Mouse (Mus musculus) forebrain, embryonic 12.5 days (tissue): Measurements from ENCODE around the gene Rbm20. TPM values are rescaled to one million over a fixed set of nuclear protein-coding genes. Genes with fewer than 3 reads are reported as not detected.

Experiments
- ATAC-seq: fragments of 200-750 bp; cut with Nextera tagmentation; 2 replicates; pipeline ENCODE4 v1.8.0; 2017; ENCODE audit warnings: moderate TSS enrichment; ENCODE audit not compliant: low FRiP score
- H3K27ac ChIP-seq: fragments of 300-500 bp; sonication (generic); 2 replicates; pipeline ENCODE4 v1.5.1; 2016; ENCODE audit warnings: mild to moderate bottlenecking
- H3K27me3 ChIP-seq: fragments of 300-500 bp; sonication (generic); 2 replicates; pipeline ENCODE4 v1.6.1; 2016; ENCODE audit warnings: mild to moderate bottlenecking
- H3K36me3 ChIP-seq: fragments of 300-500 bp; sonication (generic); replicated peaks from 2 replicates; pipeline ENCODE4 v1.6.1; 2016; ENCODE audit warnings: mild to moderate bottlenecking
- H3K4me1 ChIP-seq: fragments of 300-500 bp; sonication (generic); 2 replicates; pipeline ENCODE4 v1.6.1; 2016
- H3K4me2 ChIP-seq: fragments of 300-500 bp; sonication (generic); 2 replicates; pipeline ENCODE4 v1.6.1; 2016; ENCODE audit warnings: mild to moderate bottlenecking, moderate library complexity
- H3K4me3 ChIP-seq: fragments of 300-500 bp; sonication (generic); replicated peaks from 2 replicates; pipeline ENCODE4 v1.5.1; 2016; ENCODE audit warnings: mild to moderate bottlenecking
- H3K9ac ChIP-seq: fragments of 300-500 bp; sonication (generic); 2 replicates; pipeline ENCODE4 v1.6.1; 2016; ENCODE audit warnings: mild to moderate bottlenecking
- H3K9me3 ChIP-seq: fragments of 300-500 bp; sonication (generic); 2 replicates; pipeline ENCODE4 v1.6.1; 2016
- WGBS: fragments of 180-500 bp; shearing (Covaris S2); methylation state at CpG from one replicate; pipeline ENCODE4 v1.1.7; 2016; 5-methylcytosine and 5-hydroxymethylcytosine counted together
- polyA plus RNA-seq: library from polyadenylated mRNA; unstranded; fragments of >200 nt; fragmentation: Nextera tagmentation; extraction: Ambion mirVana; gene quantifications from 2 replicates; pipeline ENCODE4 v1.2.1, GENCODE M21; 2016

Rbm20 gene
- 4.6 and 7.2 TPM in 2 replicates for polyA plus RNA-seq

GRCm38 (mm10) chr19:53676718-53677634 lies at the start of gene Rbm20:
Rbm20 (plus strand) TSS chr19:53677306.
- Histone ChIP-seq H3K9ac (peak within 1 kb of the TSS; percentile 65), H3K9me3 (no peaks in the 10 kb centered on the region), H3K36me3 (no peaks in the 10 kb centered on the region), H3K27me3 (peaks cover 59% of the 10 kb centered on the region), H3K4me3 (peak within 1 kb of the TSS; percentile 68), H3K4me2 (peak within 1 kb of the TSS; percentile 100), H3K4me1 (peaks cover 20% of the 10 kb centered on the region), H3K27ac (no peak within 1 kb of the TSS)
- WGBS = under 1% methylated on average over 80 of the region's 82 CpGs
- peak; percentile 75 for ATAC-seq

GRCm38 (mm10) chr19:53638041-53638440 lies 39.1 kb upstream of the Rbm20 start:
- ATAC-seq = no peak
- no peaks in the 10 kb centered on the region for H3K9me3 ChIP-seq
- H3K27me3 ChIP-seq = no peaks in the 10 kb centered on the region
- no peak overlapping the region for H3K9ac ChIP-seq
- no peaks in the 10 kb centered on the region for H3K4me1 ChIP-seq
- peaks cover 80% of the 10 kb centered on the region for H3K36me3 ChIP-seq
- no peak overlapping the region for H3K27ac ChIP-seq
- no peak overlapping the region for H3K4me3 ChIP-seq
- 95% methylated on average over 2 of the region's 2 CpGs for WGBS
- H3K4me2 ChIP-seq = no peak overlapping the region

GRCm38 (mm10) chr19:53638727-53639126 lies 38.4 kb upstream of the Rbm20 start:
- no peak overlapping the region for H3K27ac ChIP-seq
- H3K4me2 ChIP-seq = no peak overlapping the region
- H3K9me3 ChIP-seq = no peaks in the 10 kb centered on the region
- H3K9ac ChIP-seq = no peak overlapping the region
- H3K36me3 ChIP-seq = peaks cover 80% of the 10 kb centered on the region
- H3K4me3 ChIP-seq = no peak overlapping the region
- no peaks in the 10 kb centered on the region for H3K4me1 ChIP-seq
- WGBS = 93% methylated on average over 8 of the region's 8 CpGs
- H3K27me3 ChIP-seq = no peaks in the 10 kb centered on the region
- no peak for ATAC-seq

- no peak overlapping the region for H3K27ac ChIP-seq
- H3K27me3 ChIP-seq = no peaks in the 10 kb centered on the region
- H3K9me3 ChIP-seq = no peaks in the 10 kb centered on the region
- no peak overlapping the region for H3K9ac ChIP-seq
- no peak overlapping the region for H3K4me3 ChIP-seq
- H3K4me1 ChIP-seq = 0 out of 2 replicates have a peak, but pooled peaks cover 3% of the 10 kb centered on the region
- 91% methylated on average over 9 of the region's 9 CpGs for WGBS
- H3K36me3 ChIP-seq = peaks cover 70% of the 10 kb centered on the region
- ATAC-seq = no peak
- no peak overlapping the region for H3K4me2 ChIP-seq
Observed at GRCm38 (mm10) chr19:53644020-53644595, 33.0 kb upstream of the Rbm20 start.

- no peak for ATAC-seq
- Histone ChIP-seq H3K4me3 (no peak overlapping the region), H3K27me3 (no peaks in the 10 kb centered on the region), H3K9ac (no peak overlapping the region), H3K27ac (no peak overlapping the region), H3K4me1 (peaks cover 6% of the 10 kb centered on the region), H3K36me3 (peaks cover 41% of the 10 kb centered on the region), H3K9me3 (no peaks in the 10 kb centered on the region), H3K4me2 (no peak overlapping the region)
- WGBS = 90% methylated on average over 9 of the region's 9 CpGs
Observed at GRCm38 (mm10) chr19:53647301-53647700, 29.8 kb upstream of the Rbm20 start.

- Histone ChIP-seq H3K36me3 (peaks cover 37% of the 10 kb centered on the region), H3K27me3 (no peaks in the 10 kb centered on the region), H3K27ac (no peak overlapping the region), H3K9me3 (no peaks in the 10 kb centered on the region), H3K9ac (no peak overlapping the region), H3K4me2 (no peak overlapping the region), H3K4me1 (peaks cover 11% of the 10 kb centered on the region), H3K4me3 (no peak overlapping the region)
- ATAC-seq = no peak
- 66% methylated on average over 5 of the region's 5 CpGs for WGBS
Observed at GRCm38 (mm10) chr19:53648056-53648455, 29.1 kb upstream of the Rbm20 start.

GRCm38 (mm10) chr19:53648802-53649236 lies 28.3 kb upstream of the Rbm20 start:
- no peak overlapping the region for H3K4me3 ChIP-seq
- peaks cover 30% of the 10 kb centered on the region for H3K36me3 ChIP-seq
- no peak overlapping the region for H3K27ac ChIP-seq
- WGBS = 38% methylated on average over 10 of the region's 10 CpGs
- H3K9ac ChIP-seq = no peak overlapping the region
- H3K27me3 ChIP-seq = no peaks in the 10 kb centered on the region
- peak; percentile 47 for ATAC-seq
- no peak overlapping the region for H3K4me2 ChIP-seq
- no peaks in the 10 kb centered on the region for H3K9me3 ChIP-seq
- peaks cover 16% of the 10 kb centered on the region for H3K4me1 ChIP-seq

GRCm38 (mm10) chr19:53649361-53649760 lies 27.7 kb upstream of the Rbm20 start:
- 78% methylated on average over 6 of the region's 6 CpGs for WGBS
- Histone ChIP-seq H3K27me3 (no peaks in the 10 kb centered on the region), H3K4me3 (no peak overlapping the region), H3K36me3 (peaks cover 26% of the 10 kb centered on the region), H3K4me2 (no peak overlapping the region), H3K9ac (no peak overlapping the region), H3K4me1 (peaks cover 22% of the 10 kb centered on the region), H3K27ac (no peak overlapping the region), H3K9me3 (no peaks in the 10 kb centered on the region)
- no peak; the same call in 1 of the 2 replicates for ATAC-seq

- Histone ChIP-seq H3K36me3 (peaks cover 23% of the 10 kb centered on the region), H3K27ac (no peak overlapping the region), H3K9ac (no peak overlapping the region), H3K9me3 (no peaks in the 10 kb centered on the region), H3K27me3 (no peaks in the 10 kb centered on the region), H3K4me2 (no peak overlapping the region), H3K4me1 (peaks cover 25% of the 10 kb centered on the region), H3K4me3 (no peak overlapping the region)
- ATAC-seq = no peak
- WGBS = 80% methylated on average over 5 of the region's 5 CpGs
Observed at GRCm38 (mm10) chr19:53649802-53650201, 27.3 kb upstream of the Rbm20 start.

GRCm38 (mm10) chr19:53650921-53651320 lies 26.2 kb upstream of the Rbm20 start:
- peaks cover 25% of the 10 kb centered on the region for H3K4me1 ChIP-seq
- no peak overlapping the region for H3K4me2 ChIP-seq
- ATAC-seq = no peak
- no peaks in the 10 kb centered on the region for H3K27me3 ChIP-seq
- no peak overlapping the region for H3K9ac ChIP-seq
- peaks cover 14% of the 10 kb centered on the region for H3K36me3 ChIP-seq
- H3K9me3 ChIP-seq = no peaks in the 10 kb centered on the region
- H3K27ac ChIP-seq = no peak overlapping the region
- WGBS = 86% methylated on average over 7 of the region's 7 CpGs
- H3K4me3 ChIP-seq = no peak overlapping the region

- no peak overlapping the region for H3K4me2 ChIP-seq
- ATAC-seq = no peak
- peaks cover 25% of the 10 kb centered on the region for H3K4me1 ChIP-seq
- no peaks in the 10 kb centered on the region for H3K9me3 ChIP-seq
- H3K9ac ChIP-seq = no peak overlapping the region
- H3K4me3 ChIP-seq = no peak overlapping the region
- H3K27ac ChIP-seq = no peak overlapping the region
- no peaks in the 10 kb centered on the region for H3K27me3 ChIP-seq
- WGBS = 65% methylated on average over 9 of the region's 9 CpGs
- peaks cover 3% of the 10 kb centered on the region for H3K36me3 ChIP-seq
Observed at GRCm38 (mm10) chr19:53652267-53652666, 24.8 kb upstream of the Rbm20 start.

- Histone ChIP-seq H3K4me3 (no peak overlapping the region), H3K9ac (no peak overlapping the region), H3K4me1 (peaks cover 25% of the 10 kb centered on the region), H3K4me2 (no peak overlapping the region), H3K27me3 (no peaks in the 10 kb centered on the region), H3K9me3 (no peaks in the 10 kb centered on the region), H3K36me3 (no peaks in the 10 kb centered on the region), H3K27ac (no peak overlapping the region)
- ATAC-seq = peak; percentile 49
- 68% methylated on average over 20 of the region's 20 CpGs for WGBS
Observed at GRCm38 (mm10) chr19:53653624-53654467, 23.3 kb upstream of the Rbm20 start.
